Mouse (Mus musculus) embryonic stem cell, embryonic (primary cell): Measurements from ENCODE around the gene Rpl36a.

Experiments used
- CTCF ChIA-PET, 4 experiments: fragments of 300-600 bp in 2 of 4; fragments of 350-600 bp in 2 of 4; sonication (Branson Sonifier 250); formaldehyde crosslinking; loops; one replicate each; lab custom pipeline; 2022; ENCODE audit warnings: inconsistent platforms in 2 of 4; lab: Charles Lee
- POLR2A ChIA-PET, 4 experiments: fragments of 300-600 bp in 2 of 4; fragments of 350-600 bp in 2 of 4; sonication (Branson Sonifier 250); formaldehyde crosslinking; loops; one replicate each; lab custom pipeline; 2022; ENCODE audit warnings: antibody characterized with exemption in 4 of 4, inconsistent platforms in 1 of 4; lab: Charles Lee

Gene Rpl36a

GRCm38 (mm10) chrX:134585103-134586002, at the start of gene Rpl36a:
Gene Rpl36a (plus strand): TSS chrX:134585654.
- CTCF ChIA-PET: interaction anchor here in 3 of 4 experiments (0.6 to 1.2 kb wide), 8 partner anchors 15 to 424 kb away, joined by 3 to 7 read pairs (median 4); partner anchors contain the start of genes Gla (in 2 of the 3), Hnrnph2 (in 2 of the 3), Armcx1 (in 1 of the 3) and Zmat1 (in 1 of the 3)
- POLR2A ChIA-PET: interaction anchor here (0.6 to 11.3 kb wide), 111 partner anchors 9 to 1173 kb away, joined by 3 to 264 read pairs (median 4); partner anchors contain the start of genes Gla (in 4 of the 4), Hnrnph2 (in 4 of the 4), Timm8a1 (in 4 of the 4) and Zmat1 (in 3 of the 4)

- CTCF ChIA-PET: interaction anchor here in 2 of 4 experiments (0.6 to 1.8 kb wide), 6 partner anchors 8 to 453 kb away, joined by 3 to 7 read pairs (median 4); no protein-coding TSS in a partner anchor
- POLR2A ChIA-PET: interaction anchor here in 3 of 4 experiments (0.7 to 5.1 kb wide), 9 partner anchors 10 to 136 kb away, joined by 3 to 66 read pairs (median 4); partner anchors contain the start of genes Rpl36a (in 3 of the 3), Drp2 (in 1 of the 3), Gla (in 1 of the 3) and Hnrnph2 (in 1 of the 3)
Observed at GRCm38 (mm10) chrX:134539795-134540194, 45.7 kb upstream of the Rpl36a start.

GRCm38 (mm10) chrX:134540414-134541135, 44.9 kb upstream of the Rpl36a start:
- ChIA-PET POLR2A (interaction anchor here in 3 of 4 experiments (0.6 to 5.1 kb wide), 14 partner anchors 12 to 468 kb away, joined by 3 to 66 read pairs (median 6); partner anchors contain the start of genes Rpl36a (in 3 of the 3), Gla (in 2 of the 3) and Hnrnph2 (in 2 of the 3)), CTCF (interaction anchor here in 1 of 4 experiments (0.6 to 2.1 kb wide), 6 partner anchors 8 to 605 kb away, joined by 3 to 7 read pairs (median 4); no protein-coding TSS in a partner anchor)

DNA sequence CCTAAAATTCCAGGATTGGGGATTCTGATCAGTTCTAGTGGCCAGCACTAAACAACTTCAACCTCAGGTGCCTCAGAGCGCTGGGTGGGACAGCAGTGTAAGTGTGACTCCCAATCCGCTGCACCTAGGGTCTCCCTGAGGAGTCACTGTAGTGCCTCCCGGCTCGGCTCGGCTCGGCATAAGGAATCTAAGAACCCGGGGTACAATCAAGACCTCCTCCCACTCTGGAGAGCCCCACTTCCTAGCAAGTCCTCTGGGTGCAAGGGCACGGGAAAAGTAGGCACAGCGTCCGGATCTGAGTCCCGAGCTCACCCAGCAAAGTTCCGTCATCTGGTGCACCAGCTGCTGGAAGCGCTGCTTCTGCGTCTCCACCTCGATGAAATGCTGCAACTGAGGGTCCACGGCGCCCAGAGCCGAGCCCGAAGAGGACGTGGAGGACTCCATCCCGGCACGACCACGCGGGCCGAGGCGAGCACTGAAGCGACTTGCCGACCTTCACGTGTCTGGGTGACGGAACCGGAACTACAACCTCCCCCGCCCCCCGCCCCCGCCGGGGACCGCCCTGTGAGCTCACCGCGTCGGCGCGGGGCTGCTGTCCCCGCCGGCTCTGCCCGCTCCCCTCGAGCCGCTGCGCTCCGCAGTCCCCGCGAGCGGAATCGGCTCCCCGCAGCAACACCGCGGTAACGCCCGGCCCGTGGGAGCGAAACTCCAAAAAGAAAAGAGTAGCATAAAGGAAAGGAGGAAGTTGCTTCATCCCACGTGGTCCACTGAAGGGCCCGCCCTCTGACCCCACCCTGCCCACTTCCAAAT, 44.1 kb upstream of the Rpl36a start, which contains the start of gene Timm8a1:
Timm8a1 (minus strand) TSS at position 721 of the 810 bp plus-strand sequence.
- CTCF ChIA-PET: interaction anchor here in 2 of 4 experiments (0.6 to 2.1 kb wide), 12 partner anchors 9 to 1228 kb away, joined by 3 to 7 read pairs (median 4); partner anchors contain the start of genes Gla (in 1 of the 2) and Hnrnph2 (in 1 of the 2)
- POLR2A ChIA-PET: interaction anchor here (0.6 to 5.1 kb wide), 42 partner anchors 8 to 467 kb away, joined by 3 to 66 read pairs (median 4); partner anchors contain the start of genes Rpl36a (in 4 of the 4), Gla (in 3 of the 4), Hnrnph2 (in 3 of the 4) and Armcx1 (in 1 of the 4)

DNA sequence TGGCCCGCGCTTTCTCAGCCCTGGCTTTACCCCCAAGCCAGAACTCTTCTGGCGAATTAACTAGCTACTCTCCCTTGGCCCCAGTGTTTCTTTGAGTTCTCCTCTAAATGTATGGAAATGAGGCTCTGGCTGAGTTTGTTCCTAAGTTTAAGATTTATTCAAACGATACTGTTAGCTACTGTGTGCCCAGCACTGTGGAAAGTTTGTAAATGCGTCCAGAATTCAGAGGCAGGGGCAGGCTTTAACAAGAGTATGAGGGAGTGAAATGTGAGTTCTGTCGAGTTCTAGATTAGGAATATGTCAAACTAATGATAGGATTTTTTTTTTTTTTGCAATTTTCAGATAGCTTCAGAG, 43.5 kb upstream of the Rpl36a start:
- ChIA-PET POLR2A (interaction anchor here (0.6 to 5.1 kb wide), 37 partner anchors 8 to 467 kb away, joined by 3 to 66 read pairs (median 4); partner anchors contain the start of genes Rpl36a (in 4 of the 4), Gla (in 3 of the 4), Hnrnph2 (in 3 of the 4) and Armcx1 (in 1 of the 4)), CTCF (interaction anchor here in 2 of 4 experiments (0.6 to 2.1 kb wide), 9 partner anchors 8 to 1228 kb away, joined by 3 to 7 read pairs (median 6); partner anchors contain the start of genes Gla (in 1 of the 2) and Hnrnph2 (in 1 of the 2))

DNA sequence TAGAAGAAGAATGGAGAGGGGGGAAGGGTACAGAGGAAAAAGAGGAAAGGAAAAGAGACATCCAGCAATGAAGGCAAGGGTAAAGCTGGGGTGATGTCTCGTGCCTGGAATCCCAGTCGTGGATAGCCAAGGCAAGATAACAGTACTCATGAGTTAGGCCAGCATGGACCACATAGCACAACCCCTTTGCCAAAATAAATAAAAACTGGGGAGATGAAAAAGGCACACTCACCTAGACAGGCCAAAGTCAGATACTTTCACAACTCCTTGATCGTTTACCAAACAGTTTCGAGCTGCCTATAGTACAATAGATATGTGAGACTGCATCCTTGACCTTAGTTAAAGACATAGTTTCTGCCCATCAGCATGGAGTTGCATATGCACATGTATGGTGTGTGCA, 38.1 kb upstream of the Rpl36a start:
- ChIA-PET CTCF (interaction anchor here in 1 of 4 experiments (1.4 kb wide), 1 partner anchor 8 kb away, joined by 3 read pairs; no protein-coding TSS in a partner anchor), POLR2A (interaction anchor here in 2 of 4 experiments (1.0 to 3.0 kb wide), 2 partner anchors 38 kb away, joined by 4 to 13 read pairs; partner anchors contain the start of gene Rpl36a (in 2 of the 2))

DNA sequence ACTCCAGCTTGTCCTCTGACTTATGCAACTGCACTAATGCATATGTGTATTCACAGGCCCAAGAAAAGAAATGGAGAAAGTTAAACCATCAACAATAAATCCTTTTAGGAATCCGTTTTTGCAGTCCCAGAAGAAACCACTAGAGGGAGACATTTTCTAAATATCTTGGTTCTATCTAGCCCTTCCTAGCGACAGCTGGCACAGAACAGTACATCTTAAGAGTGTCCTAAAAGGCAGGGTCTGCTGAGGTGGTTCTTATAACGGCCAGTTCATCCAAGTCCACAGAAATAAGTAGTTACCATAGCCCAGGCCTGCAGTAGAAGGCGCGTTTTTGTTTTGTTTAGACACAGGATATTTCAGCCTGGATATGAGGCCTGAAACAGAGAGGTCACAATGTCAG, 34.6 kb upstream of the Rpl36a start:
- CTCF ChIA-PET: interaction anchor here in 3 of 4 experiments (0.5 to 2.8 kb wide), 6 partner anchors 9 to 64 kb away, joined by 3 to 6 read pairs (median 3); partner anchors contain the start of gene Timm8a1 (in 2 of the 3)
- POLR2A ChIA-PET: interaction anchor here in 2 of 4 experiments (1.9 kb wide), 2 partner anchors 34 kb away, joined by 5 to 9 read pairs; partner anchors contain the start of gene Rpl36a (in 2 of the 2)

DNA sequence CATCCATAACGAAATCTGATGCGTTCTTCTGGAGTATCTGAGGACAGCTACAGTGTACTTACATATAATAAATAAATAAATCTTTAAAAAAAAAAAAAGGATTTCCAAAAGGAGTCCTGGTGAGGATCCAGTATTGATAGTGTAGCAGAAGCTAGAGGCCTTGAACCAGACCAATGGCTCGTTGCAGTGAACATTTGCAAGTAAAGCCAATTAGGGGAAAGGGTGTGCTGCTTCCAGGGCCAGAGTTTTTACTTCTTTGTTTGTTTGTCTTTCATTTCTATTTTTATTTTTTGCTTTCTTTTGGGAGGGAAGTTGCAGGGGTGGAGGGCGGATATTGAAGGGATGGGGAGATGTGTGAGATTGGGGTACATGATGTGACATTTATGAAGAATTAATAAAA, 32.1 kb upstream of the Rpl36a start:
- ChIA-PET POLR2A (no interaction called here), CTCF (no interaction called here)

DNA sequence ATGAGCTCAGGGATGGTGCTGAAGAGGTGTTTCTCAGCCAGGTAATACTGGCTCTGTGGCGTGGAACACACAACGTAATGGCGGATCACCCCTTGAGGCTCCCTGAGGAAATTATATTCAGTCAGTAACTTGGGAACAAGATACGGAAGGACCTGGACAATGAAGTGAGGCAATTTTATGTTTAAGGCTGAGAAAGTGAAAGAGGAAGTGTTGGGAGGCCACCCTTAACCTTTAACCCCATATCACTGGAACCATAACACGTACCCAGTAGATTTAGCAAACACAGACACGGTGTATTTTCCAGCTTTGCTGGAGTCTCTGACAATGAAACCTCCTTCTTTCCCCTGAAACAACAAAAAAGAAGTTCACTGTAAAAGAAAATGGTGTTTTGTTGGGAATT, 31.0 kb upstream of the Rpl36a start:
- POLR2A ChIA-PET: interaction anchor here in 1 of 4 experiments (0.7 to 3.9 kb wide), 2 partner anchors 13 to 31 kb away, joined by 4 to 12 read pairs; partner anchors contain the start of genes Rpl36a and Timm8a1
- CTCF ChIA-PET: no interaction called here

GRCm38 (mm10) chrX:134564326-134564725, 21.1 kb upstream of the Rpl36a start:
- ChIA-PET CTCF (no interaction called here), POLR2A (interaction anchor here in 1 of 4 experiments (0.7 to 2.2 kb wide), 2 partner anchors 21 to 22 kb away, joined by 3 to 9 read pairs; partner anchors contain the start of gene Rpl36a)

DNA sequence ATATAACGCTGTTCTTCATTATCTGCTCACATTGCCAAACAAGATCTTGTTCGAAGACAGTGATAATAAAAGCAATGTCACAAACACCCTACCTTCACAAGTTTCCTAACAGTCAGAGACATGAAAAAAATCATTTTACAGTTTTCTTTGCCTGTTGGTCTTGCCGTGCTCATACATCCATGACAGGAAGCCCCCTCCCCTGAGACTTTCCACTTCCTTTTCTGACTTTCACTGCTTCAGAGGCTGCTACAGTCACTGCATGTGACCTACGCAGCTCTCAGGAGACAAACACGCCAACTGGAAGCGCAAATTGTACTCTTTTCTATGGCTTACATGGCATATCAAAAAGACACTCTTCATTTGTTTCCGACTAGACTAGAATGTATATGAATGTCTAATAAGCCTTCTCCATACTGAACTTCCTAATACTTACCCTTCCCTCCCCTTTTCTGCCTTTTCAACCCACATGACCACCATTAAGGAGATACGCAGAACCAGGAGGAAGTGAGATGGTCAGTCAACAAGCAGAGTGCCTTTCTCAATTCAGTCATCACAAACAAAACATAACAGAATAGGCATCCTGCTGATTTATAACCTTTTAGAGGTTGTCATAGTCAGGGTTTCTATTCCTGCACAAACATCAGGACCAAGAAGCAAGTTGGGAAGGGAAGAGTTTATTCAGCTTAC, 18.8 kb upstream of the Rpl36a start:
- ChIA-PET POLR2A (interaction anchor here in 1 of 4 experiments (2.8 kb wide), 1 partner anchor 19 kb away, joined by 8 read pairs; the partner anchor contains the start of gene Rpl36a), CTCF (no interaction called here)

DNA sequence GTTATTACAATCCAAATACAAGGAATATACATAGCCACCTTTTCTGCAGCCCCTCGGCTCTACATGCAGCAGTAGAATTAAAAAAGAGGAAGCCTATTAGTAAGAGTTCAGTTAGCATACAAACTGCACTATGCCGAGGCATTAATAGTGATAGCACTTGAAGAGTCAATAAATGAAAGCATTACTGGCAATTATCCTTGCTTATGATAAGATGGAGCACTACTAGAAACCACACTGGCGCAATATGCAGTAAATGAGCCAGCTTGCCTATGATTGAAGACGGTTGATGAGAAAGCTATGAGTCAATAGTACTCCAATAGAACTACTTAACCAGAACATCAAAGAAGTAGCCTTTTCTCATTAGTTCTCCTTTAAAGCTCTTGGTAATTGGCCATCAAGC, 7.6 kb upstream of the Rpl36a start:
- ChIA-PET POLR2A (interaction anchor here in 2 of 4 experiments (3.8 to 5.4 kb wide), 2 partner anchors 7 to 9 kb away, joined by 17 to 33 read pairs; partner anchors contain the start of gene Rpl36a (in 2 of the 2)), CTCF (interaction anchor here in 2 of 4 experiments (0.6 to 1.1 kb wide), 2 partner anchors 27 to 139 kb away, joined by 3 read pairs; no protein-coding TSS in a partner anchor)

GRCm38 (mm10) chrX:134580528-134581305, 4.7 kb upstream of the Rpl36a start:
- CTCF ChIA-PET: no interaction called here
- POLR2A ChIA-PET: interaction anchor here in 1 of 4 experiments (0.6 to 11.3 kb wide), 3 partner anchors 20 to 106 kb away, joined by 3 to 264 read pairs (median 3); partner anchors contain the start of genes Gla, Hnrnph2 and Timm8a1

DNA sequence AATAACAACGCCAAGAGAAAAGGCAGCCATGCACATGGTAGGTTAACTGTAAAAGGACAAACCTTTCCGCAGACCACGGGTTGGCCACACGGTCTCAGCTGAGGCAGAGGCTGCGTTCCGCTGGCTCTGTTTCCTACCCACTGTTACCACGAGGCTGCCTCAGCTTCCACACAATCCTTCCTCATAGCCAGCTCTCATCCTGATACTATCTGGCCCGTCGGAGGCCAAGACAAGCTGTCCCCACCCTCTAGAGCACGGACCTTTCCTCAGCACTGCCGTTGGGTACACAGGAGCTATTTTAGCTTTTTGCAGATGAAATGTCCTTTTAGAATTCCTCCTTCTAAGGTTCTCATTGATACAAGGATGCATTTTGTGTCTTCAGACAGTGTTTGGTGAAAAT, 3.2 kb upstream of the Rpl36a start:
- ChIA-PET CTCF (interaction anchor here in 1 of 4 experiments (0.8 to 1.0 kb wide), 3 partner anchors 27 to 337 kb away, joined by 3 read pairs; no protein-coding TSS in a partner anchor), POLR2A (interaction anchor here in 2 of 4 experiments (0.8 to 11.3 kb wide), 6 partner anchors 18 to 136 kb away, joined by 3 to 264 read pairs (median 6); partner anchors contain the start of genes Gla (in 2 of the 2), Hnrnph2 (in 2 of the 2) and Timm8a1 (in 1 of the 2))
